Mouse (Mus musculus) gastrocnemius, postnatal 10 days (tissue): ENCODE data around the gene Cachd1. TPM values are rescaled to one million over a fixed set of nuclear protein-coding genes. Genes with fewer than 3 reads are reported as not detected.

Experiments used
- DNase-seq: peaks from one replicate; pipeline ENCODE4 v3.0.0; 2021; ENCODE audit warnings: mixed read lengths
- total RNA-seq, 2 experiments: library from RNA; stranded (reverse); gene quantifications; 2 replicates each; pipeline ENCODE4 v1.2.3; 2021

The Cachd1 gene
- total RNA-seq, 2 experiments from 2014 or later = 7.4 to 7.7 TPM

DNA sequence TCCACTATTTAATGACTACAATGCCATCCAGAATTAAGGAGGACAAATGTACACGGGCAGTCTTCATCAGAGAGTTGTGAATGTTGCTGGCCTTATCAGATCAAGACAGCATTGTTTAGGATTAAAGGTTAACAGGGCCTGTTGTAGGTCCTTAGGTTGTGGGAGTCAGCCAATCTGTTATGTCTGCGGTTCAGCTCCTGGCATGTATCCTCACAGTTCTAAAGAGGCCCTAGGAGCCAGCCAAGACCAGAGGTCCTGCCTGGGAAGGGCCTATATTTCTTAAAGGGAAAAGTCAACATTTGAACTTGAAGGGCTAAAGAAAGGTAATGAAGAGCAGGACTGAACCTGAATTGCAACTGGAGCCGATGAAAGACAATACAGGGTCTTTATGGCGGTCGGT is 13.7 kb downstream of the Cachd1 start:
- DNase-seq = no peak

DNA sequence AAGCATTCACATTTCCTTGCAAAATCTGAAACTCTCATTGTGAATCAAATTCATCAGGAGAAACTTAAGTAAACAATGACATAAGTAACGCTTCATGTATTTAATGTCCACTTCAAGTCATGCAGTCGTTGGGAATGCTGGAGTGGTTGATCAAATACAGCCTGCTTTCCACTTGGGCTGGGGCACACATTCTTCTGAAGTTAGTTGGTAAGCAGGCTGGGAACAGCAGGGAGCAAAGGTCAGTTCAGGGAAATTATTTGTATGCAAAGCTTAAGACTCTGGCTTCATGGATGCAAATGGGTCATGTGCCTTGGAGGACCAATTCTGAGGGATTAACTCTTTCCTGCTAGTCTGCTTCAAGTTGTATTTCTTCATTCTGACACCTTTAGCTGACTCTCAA is 16.7 kb downstream of the Cachd1 start:
- no peak for DNase-seq

- DNase-seq = no peak
Measured at GRCm38 (mm10) chr4:100795523-100795922, 19.0 kb downstream of the Cachd1 start.

- DNase-seq = no peak
Measured at GRCm38 (mm10) chr4:100800730-100801442, 24.4 kb downstream of the Cachd1 start.

GRCm38 (mm10) chr4:100801443-100801786 is 24.9 kb downstream of the Cachd1 start:
- no peak for DNase-seq

GRCm38 (mm10) chr4:100811057-100811695 is 34.7 kb downstream of the Cachd1 start:
- no peak for DNase-seq

DNA sequence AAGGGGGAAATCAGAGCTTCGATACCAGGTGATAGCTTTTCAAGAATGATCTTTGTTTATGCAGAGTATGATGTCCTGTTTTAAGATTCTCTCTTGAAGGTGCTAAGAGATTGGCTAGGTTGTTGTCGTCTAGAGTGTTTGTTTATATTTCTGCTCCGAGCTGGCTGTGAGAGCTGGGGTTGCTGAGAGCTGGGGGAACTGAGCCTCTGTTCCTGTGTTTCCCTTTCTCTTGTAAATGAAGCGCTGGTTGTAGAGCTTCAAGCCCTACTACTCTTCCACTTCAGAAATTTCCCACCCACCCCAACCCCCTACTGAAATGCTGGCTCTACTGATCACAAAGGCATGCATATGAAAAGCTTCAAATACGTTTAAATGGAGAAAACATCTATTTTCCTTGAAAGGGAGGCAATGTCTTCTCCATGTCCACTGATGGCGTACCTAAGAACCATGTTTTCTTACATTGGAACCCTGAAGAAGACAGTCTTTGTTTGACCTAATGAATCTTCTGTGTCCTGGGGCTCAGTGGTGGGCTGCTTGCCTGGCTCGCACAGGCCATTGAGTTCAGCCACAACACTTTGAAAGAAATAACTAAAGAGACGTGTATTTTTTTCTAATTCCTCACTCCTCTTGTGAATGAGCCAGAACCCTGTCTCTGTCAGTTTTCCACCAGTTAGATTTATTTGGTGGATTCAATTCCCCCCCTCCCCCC is 35.5 kb downstream of the Cachd1 start:
- no peak for DNase-seq

DNA sequence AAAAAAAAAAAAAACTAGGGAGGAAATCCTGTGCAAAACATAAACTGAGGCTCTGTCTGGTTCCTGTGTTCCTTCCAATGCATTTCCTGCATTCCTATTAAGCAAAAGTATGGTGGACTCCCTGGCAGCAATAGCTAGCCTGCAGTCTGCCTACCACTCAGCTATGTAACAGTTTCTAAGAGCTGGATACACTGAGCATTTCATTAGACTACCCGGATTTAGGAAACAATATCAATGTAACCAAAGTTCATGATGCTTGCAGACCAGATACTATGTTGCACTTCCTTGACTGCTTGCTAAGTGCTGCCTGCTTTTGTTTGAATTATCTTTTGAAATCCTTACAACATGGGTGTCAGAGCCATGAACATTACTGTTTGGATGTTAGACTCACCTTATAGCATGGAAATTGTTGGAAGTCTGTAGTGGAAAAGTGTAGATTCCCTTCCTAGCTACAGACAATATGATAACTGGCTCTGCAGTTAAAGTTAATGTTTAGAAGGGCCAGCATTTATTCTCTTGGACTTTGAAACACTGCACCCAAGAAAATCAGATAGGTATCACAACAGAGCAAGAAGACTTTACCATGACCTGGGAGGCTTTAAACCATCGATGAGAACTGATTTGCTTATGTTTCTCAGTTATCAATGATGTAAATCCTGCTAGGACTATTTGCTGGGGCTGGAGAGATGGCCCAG is 37.4 kb downstream of the Cachd1 start:
- DNase-seq = no peak

DNA sequence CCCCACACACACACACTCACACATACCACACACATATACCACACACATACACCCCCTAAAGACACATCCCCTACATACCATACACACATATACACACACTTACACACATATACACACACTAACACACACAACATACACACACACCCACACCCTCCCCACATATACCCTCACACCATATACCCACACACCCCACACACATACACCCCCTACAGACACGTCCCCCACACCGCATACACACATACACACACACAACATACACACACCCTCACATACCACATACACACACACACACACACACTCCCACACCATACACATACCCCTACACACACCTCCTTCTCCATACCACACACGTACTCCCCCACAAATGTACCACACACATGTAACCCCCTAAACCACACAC is 42.8 kb downstream of the Cachd1 start:
- no peak for DNase-seq

- DNase-seq = no peak
Measured at GRCm38 (mm10) chr4:100822526-100822925, 46.1 kb downstream of the Cachd1 start.

DNA sequence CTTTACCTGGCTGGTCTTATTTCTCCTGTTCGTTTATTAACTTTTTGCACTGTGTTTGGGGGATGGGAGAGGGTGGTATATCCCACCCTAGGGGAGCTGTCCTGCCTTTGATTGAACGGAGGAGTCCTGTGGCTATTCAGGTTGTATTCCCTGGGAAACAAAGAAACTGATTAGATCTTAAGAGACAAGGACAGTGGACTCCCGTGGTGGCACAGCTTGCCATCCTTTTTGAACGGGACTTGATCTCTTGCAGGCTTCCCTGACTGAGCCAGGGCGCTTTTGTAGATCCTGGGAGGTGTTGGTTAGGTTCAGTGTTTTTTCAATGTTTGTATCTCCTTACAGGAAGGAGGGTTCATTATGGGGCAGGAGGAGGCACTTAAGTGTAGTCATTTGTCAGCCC is 50.9 kb downstream of the Cachd1 start:
- DNase-seq = no peak

GRCm38 (mm10) chr4:100828737-100829136 is 52.3 kb downstream of the Cachd1 start:
- no peak for DNase-seq

DNA sequence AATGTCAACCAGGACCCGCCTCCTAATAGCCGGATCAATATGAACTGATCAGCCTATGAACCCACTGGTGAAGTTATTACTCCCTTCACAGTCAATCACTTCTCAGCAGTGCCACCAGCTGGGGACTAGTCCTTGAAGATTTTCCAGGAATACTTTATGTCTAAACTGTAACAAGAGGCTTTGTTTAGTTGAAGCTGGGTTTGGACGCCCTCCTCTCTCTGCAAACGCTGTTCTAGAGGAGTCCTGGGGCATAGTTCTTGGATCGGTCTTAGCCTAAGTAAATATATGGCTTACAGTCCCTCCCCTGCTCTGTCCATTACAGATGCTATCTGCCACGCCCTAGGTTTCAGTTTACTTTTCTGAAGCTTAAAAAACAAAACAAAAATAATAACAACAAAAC is 60.7 kb downstream of the Cachd1 start:
- no peak for DNase-seq

DNA sequence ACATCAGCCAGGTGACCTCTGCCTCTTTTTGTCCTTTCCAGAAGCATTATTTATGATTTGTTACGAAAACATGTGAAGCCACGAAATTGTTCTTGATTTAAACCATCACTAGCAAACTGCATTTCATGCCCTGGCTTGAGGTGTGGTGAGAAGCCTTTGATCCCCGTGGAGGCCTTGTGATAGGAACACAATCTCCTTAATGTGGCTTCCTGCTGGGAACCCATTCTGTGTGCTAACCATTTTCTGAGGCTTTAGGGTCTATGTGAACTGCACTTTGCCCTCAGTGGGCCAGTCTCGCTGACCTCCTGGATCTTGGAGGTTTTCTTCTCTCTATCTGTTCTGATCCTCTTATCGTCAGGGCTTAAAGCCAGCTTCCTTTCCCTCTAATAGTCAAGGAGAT is 66.2 kb downstream of the Cachd1 start:
- no peak for DNase-seq

DNA sequence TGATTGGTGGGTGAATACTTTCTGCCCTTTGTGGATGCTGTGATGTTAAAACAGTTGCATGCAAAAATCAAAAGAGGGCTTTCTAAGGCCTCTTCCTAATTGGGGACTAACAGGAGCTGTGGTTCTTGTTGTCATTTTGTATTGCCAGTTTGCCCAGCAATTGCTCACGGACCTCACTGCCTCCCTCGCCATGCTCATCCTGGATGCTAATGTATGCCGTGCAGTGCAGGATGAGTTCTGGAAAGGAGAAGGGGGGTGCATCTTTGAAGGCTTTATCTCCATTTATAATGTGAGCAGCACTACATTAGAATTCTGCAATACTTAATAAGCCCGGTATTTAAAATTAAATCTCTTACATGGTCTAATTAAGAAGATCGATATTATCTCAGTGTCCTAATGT is 66.6 kb downstream of the Cachd1 start:
- no peak for DNase-seq

DNA sequence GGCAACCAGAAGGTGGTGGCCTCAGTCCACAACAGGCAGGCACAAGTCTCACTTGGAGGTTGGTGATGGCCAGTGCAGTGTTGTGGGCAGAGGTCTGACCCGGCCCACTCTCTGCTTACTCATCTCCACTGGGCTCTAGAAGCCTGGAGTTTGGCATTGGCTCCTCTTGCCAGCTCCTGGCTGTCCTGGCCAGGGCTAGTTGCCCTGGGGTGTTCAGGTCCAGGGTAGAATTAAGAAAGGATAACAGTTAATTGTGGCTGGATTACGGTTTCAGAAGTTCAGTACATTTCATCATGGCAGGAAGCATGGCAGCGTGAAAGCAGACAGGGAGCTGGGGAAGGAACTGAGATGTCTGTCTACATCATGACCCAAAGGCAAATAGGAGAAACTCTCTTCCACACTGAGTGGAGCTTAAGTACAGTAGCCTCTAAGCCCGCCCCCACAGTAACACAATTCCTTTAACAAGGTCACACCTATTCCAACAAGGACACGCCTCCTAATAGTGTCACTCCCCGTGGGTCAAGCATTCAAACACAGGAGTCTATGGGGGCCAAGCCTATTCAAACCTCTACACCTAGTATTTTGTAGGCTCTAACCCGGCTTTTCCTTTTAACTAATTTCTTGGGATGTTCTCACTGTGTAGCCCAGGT is 74.5 kb downstream of the Cachd1 start:
- DNase-seq = no peak

GRCm38 (mm10) chr4:100852448-100852847 is 76.0 kb downstream of the Cachd1 start:
- no peak for DNase-seq

DNA sequence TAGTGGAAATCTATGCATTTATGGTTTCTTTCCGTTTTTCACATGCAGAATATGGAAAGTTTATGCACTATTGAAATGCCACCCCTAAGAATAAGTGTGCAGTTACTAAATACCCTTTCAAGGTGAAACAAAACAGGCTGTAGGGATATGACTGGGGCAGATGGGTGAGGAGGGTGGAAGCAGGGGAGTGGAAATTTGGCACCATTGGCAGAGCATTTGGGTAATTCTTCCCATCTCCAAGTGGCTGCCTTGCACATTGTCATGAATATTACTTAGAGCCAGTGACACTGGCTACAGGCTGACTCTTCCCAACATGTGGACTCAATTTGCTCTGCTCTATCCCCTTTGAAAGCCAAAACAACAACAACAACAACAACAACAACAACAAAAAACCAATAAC is 77.0 kb downstream of the Cachd1 start:
- DNase-seq = no peak

DNA sequence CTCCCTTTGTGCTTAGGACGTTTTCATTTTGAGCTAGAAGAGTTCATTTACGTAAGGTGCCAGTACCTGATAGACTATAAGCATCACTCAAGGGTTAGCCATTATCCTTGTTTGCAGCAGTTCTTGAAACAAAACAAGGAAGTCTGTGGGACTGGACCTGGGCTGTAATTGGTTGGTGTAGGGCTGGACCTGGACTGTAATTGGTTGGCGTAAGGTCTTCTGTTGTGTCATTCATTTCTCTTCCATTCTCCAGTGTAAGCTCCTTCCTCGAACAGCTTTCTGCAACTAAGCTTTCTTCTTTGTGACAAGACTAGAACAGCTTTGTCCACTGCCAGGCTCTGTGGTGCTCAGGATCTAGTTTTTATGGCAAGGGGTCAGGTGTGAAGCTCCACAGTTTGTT is 78.9 kb downstream of the Cachd1 start:
- no peak for DNase-seq

DNA sequence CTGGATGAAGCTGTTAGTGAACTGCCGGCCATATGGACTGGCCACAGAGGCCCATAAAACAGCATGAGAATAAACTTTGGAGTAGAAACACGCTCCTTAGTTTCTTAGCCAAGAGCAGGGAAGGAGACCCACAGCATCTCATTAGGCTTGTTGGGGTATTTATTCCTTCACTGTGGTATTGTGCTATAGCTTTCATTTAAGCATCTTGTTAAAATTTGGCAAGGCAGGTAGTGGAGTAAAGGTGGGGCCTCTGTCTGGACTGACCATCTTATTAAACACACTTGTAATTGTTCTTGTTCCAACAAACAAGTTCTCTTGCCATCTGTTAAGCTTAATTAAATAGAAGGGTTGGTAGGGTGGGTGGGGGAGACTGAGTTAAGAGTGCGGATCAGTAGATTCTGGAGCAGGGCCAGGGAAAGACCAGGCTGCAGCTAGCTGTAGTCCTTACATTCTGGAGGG is 81.0 kb downstream of the Cachd1 start:
- no peak for DNase-seq

GRCm38 (mm10) chr4:100863861-100864428 is 87.5 kb downstream of the Cachd1 start:
- DNase-seq = no peak

DNA sequence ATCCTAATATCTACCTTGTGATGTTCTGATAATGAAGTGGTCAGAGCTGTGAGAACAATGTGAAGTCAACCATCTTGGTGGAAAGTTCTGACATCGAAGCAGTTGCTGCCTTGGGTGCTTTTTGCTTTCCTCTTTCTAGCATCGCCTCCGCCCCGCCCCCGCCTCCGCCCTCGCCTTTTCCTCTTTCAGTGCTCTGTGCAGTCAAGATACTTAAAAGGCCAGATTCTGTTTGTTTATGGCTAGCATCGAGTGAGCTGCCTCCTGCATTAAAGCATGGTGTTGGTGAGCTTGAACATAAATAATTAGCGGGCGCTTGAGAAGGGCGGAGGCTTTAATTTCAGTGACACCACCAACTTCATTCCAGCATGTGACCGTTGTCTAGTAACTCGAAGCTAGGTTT is 88.9 kb downstream of the Cachd1 start:
- peak; percentile 20 for DNase-seq
